20 mouse cellular contexts compared by ENCODE assay signal in genomic region chr11:77068825-77069224, GRCm38 (mm10). TPM values are rescaled to one million over a fixed set of nuclear protein-coding genes. Genes with fewer than 3 reads are reported as not detected.
DNase-seq lines count a peak whose midpoint lies in the region; ATAC-seq and TF ChIP-seq lines count a peak whose summit lies in the region.
"Had no signal": no experiment of that assay in that cellular context is flagged by ENCODE, and none has a peak within 500 bp of the region (broad histone marks: within the 10 kb centered on the region; RNA-seq: fewer than 3 reads in every experiment).

No protein-coding gene starts in this region.

- DNase-seq in G1E (ENCODE audit: low spot score) = no peak
- peak; percentile 34 for DNase-seq in MEL (ENCODE audit: low read depth, low spot score)
- no peak for DNase-seq in left cerebral cortex, adult 9 months (ENCODE audit: low spot score in 2 of 2)
- DNase-seq in right cerebral cortex, postnatal 4 days = no peak
- DNase-seq: adrenal gland, adult 2 months; adrenal gland, adult 8-10 months; adrenal gland, postnatal 10 days; adrenal gland, postnatal 14 days; adrenal gland, postnatal 25 days; adrenal gland, postnatal 36 days; B cell, adult 2 months; cerebellum, adult 11 months; cerebellum, adult 11-12 months; cerebellum, adult 18-20 months; cerebellum, adult 2 months; cerebellum, adult 8-10 months had no signal

- H3K27ac ChIP-seq in MEL (ENCODE audit: control insufficient read depth, low read depth, low read length) = no peak overlapping the region

- TF ChIP-seq CTCF in G1E (IDR thresholded peaks at IDR 0.05; ENCODE audit: low read depth, low read length) (no peak), MEL (IDR thresholded peaks at IDR 0.05 in 2 of 3, conservative IDR thresholded peaks at IDR 0.05 in 1 of 3; ENCODE audit: control insufficient read depth in 1 of 3, insufficient read depth in 1 of 3, low read depth in 2 of 3, low read length in 3 of 3, poor library complexity in 1 of 3, severe bottlenecking in 1 of 3) (no peak)

- H3K36me3 ChIP-seq in G1E (replicated peaks) (peaks cover 73% of the 10 kb centered on the region), MEL (ENCODE audit: control insufficient read depth in 1 of 2, insufficient read depth in 2 of 2, low read length in 2 of 2) (peaks cover 7 to 22% of the 10 kb centered on the region in 2 experiments)

- no peaks in the 10 kb centered on the region for H3K27me3 ChIP-seq in G1E (ENCODE audit: insufficient read depth, low read length)
- no peaks in the 10 kb centered on the region for H3K27me3 ChIP-seq in MEL (ENCODE audit: control insufficient read depth in 1 of 2, insufficient read depth in 2 of 2, low read length in 2 of 2)
- H3K27me3 ChIP-seq: CH12.LX, Patski had no signal

- peak in 1 of 2 experiments; percentile 50; a peak in 3 of 4 replicates for TF ChIP-seq EP300 in MEL (IDR thresholded peaks at IDR 0.05; ENCODE audit: low read depth in 1 of 2, low read length in 2 of 2)

- peaks cover 17% of the 10 kb centered on the region for H3K79me2 ChIP-seq in MEL (ENCODE audit: control insufficient read depth, insufficient read depth, low read length, poor library complexity)

- H3K4me1 ChIP-seq in G1E (ENCODE audit: insufficient read depth, low read depth, low read length) = peaks cover 19% of the 10 kb centered on the region
- H3K4me1 ChIP-seq in MEL (ENCODE audit: control insufficient read depth in 1 of 2, insufficient read depth in 2 of 2, low read length in 2 of 2) = peaks cover 6 to 9% of the 10 kb centered on the region in 2 experiments

- H3K4me3 ChIP-seq in G1E (ENCODE audit: low read depth, low read length) = no peak overlapping the region
- no peak overlapping the region for H3K4me3 ChIP-seq in MEL (ENCODE audit: control insufficient read depth in 1 of 2, insufficient read depth in 1 of 2, low read depth in 2 of 2, low read length in 2 of 2)

- no peaks in the 10 kb centered on the region for H3K9me3 ChIP-seq in G1E (replicated peaks)
- no peaks in the 10 kb centered on the region for H3K9me3 ChIP-seq in MEL (replicated peaks; ENCODE audit: insufficient read depth, low read length)

- no peak overlapping the region for H3K9ac ChIP-seq in MEL (ENCODE audit: control insufficient read depth, low read depth, low read length, poor library complexity, severe bottlenecking)

- no peak for TF ChIP-seq POLR2A in MEL (IDR thresholded peaks at IDR 0.05; ENCODE audit: control insufficient read depth in 1 of 2, insufficient read depth in 1 of 2, low read depth in 1 of 2, low read length in 2 of 2, poor library complexity in 1 of 2)

- ATAC-seq in G1E (ENCODE audit: extremely low read depth, insufficient number of reproducible peaks, low FRiP score, poor library complexity, severe bottlenecking) = 0 out of 2 replicates have a peak, but pooled peaks have one; percentile 22
- ATAC-seq: activated CD4-positive, CD25-positive, alpha-beta regulatory T cell, adult 4 months; CD4-positive, CD25-positive, alpha-beta regulatory T cell, adult 4 months; Patski had no signal

- TF ChIP-seq RAD21 in MEL (IDR thresholded peaks at IDR 0.05; ENCODE audit: low read depth, low read length) = no peak

TF ChIP-seq in MEL, 35 proteins besides CTCF, POLR2A, EP300 and RAD21:
- peak; percentile 52; the same call in 1 of the 2 replicates for TF ChIP-seq TCF12 (IDR thresholded peaks at IDR 0.05; ENCODE audit: low read depth, low read length)
- TF ChIP-seq GATA1 (IDR thresholded peaks at IDR 0.05; ENCODE audit: low read depth, low read length) = peak; percentile 61
- no peak for TF ChIP-seq NELFE (IDR thresholded peaks at IDR 0.05; ENCODE audit: low read depth, low read length)
- no peak for TF ChIP-seq UBTF (IDR thresholded peaks at IDR 0.05; ENCODE audit: borderline replicate concordance, insufficient read depth, low read depth, low read length)
- TF ChIP-seq TAL1 (IDR thresholded peaks at IDR 0.05; ENCODE audit: low read length) = peak; percentile 48
- no peak for TF ChIP-seq NRF1 (IDR thresholded peaks at IDR 0.05; ENCODE audit: insufficient read depth, low read depth, low read length, poor library complexity, severe bottlenecking)
- TF ChIP-seq RCOR1 (IDR thresholded peaks at IDR 0.05; ENCODE audit: low read depth, low read length) = 0 out of 2 replicates have a peak, but pooled peaks have one; percentile 4
- no peak for TF ChIP-seq E2F4 (IDR thresholded peaks at IDR 0.05; ENCODE audit: borderline replicate concordance, low read depth, low read length)
- no peak for TF ChIP-seq ZKSCAN1 (IDR thresholded peaks at IDR 0.05; ENCODE audit: low read depth, low read length)
- 0 out of 2 replicates have a peak, but pooled peaks have one; percentile 37 for TF ChIP-seq MXI1 (IDR thresholded peaks at IDR 0.05; ENCODE audit: low read depth, low read length)

RNA-seq across cellular contexts. Expression of gene Nsrp1, which starts 9.4 kb away (rescaled TPM):
- 74.6 and 77.7 TPM in 2 replicates for total RNA-seq in G1E (2014; fragmentation: Nextera tagmentation)
- total RNA-seq in G1E (2017) = 20.0 and 28.7 TPM in 2 replicates
- 4.5 and 5.4 TPM in 2 replicates for polyA plus RNA-seq in G1E (2012)
- total RNA-seq in MEL (2012; rRNA removed) = 21.0 and 21.5 TPM in 2 replicates
- polyA plus RNA-seq in MEL (2012; ENCODE audit: insufficient read depth in 1 of 2, insufficient read length in 2 of 2, low read depth in 1 of 2, low replicate concordance in 2 of 2, missing spikeins in 1 of 2) = 100 to 1,000 TPM in 1 of 2 experiments, 10 to 100 TPM in 1; 21.6 to 140 TPM
